8 mouse cellular contexts compared by ENCODE assay signal in genomic region chr6:147116579-147116978, GRCm38 (mm10). TPM values are rescaled to one million over a fixed set of nuclear protein-coding genes. Genes with fewer than 3 reads are reported as not detected.
DNase-seq lines count a peak whose midpoint lies in the region; ATAC-seq and TF ChIP-seq lines count a peak whose summit lies in the region.

No protein-coding gene starts in this region.

- POLR2A ChIA-PET in Patski (lab: Charles Lee) = no interaction called here

- H3K9ac ChIP-seq in hindbrain, postnatal 0 days (replicated peaks; ENCODE audit: low read length) = no peak overlapping the region

- in situ Hi-C loops in Patski (cut with MboI; ENCODE audit: low pct_unique_long_range_greater_than_20kb) = loop anchor here (10.0 kb wide), 1 partner anchor 118 kb away; no protein-coding TSS in a partner anchor

- no peaks in the 10 kb centered on the region for H3K27me3 ChIP-seq in Patski
- H3K27me3 ChIP-seq in hindbrain, postnatal 0 days (ENCODE audit: insufficient read depth, low read length) = no peaks in the 10 kb centered on the region
- no peaks in the 10 kb centered on the region for H3K27me3 ChIP-seq in megakaryocyte, embryonic 14.5 days (replicated peaks)

- H3K9me3 ChIP-seq in hindbrain, postnatal 0 days (ENCODE audit: low read length) = no peaks in the 10 kb centered on the region
- H3K9me3 ChIP-seq in megakaryocyte, embryonic 14.5 days = no peaks in the 10 kb centered on the region

- H3K36me3 ChIP-seq in hindbrain, postnatal 0 days (ENCODE audit: insufficient read depth, low read length) = no peaks in the 10 kb centered on the region
- H3K36me3 ChIP-seq in megakaryocyte, embryonic 14.5 days (replicated peaks; ENCODE audit: low read length) = peaks cover 23% of the 10 kb centered on the region

- no peak for DNase-seq in Patski (ENCODE audit: low read depth, low spot score)
- peak; percentile 56 for DNase-seq in cerebellum, adult 11-12 months
- peak; percentile 92 for DNase-seq in forelimb bud, embryonic 11.5 days (ENCODE audit: low read depth, low spot score)
- peak; percentile 90 for DNase-seq in hindbrain, postnatal 0 days (ENCODE audit: low spot score)
- peak; percentile 83 to 93 for DNase-seq in left cerebral cortex, adult 18-20 months (ENCODE audit: low spot score in 2 of 2)
- DNase-seq in right cerebral cortex, adult 2 months (ENCODE audit: low spot score in 2 of 2) = peak; percentile 88 to 93
- peak; percentile 80 for DNase-seq in urinary bladder, postnatal 25 days (ENCODE audit: low spot score)

- H3K4me1 ChIP-seq in hindbrain, postnatal 0 days (ENCODE audit: insufficient read depth, low read length) = no peaks in the 10 kb centered on the region
- peaks cover 40% of the 10 kb centered on the region for H3K4me1 ChIP-seq in megakaryocyte, embryonic 14.5 days

- H3K27ac ChIP-seq in hindbrain, postnatal 0 days = no peak overlapping the region

- peak; percentile 68 for ATAC-seq in Patski
- ATAC-seq in hindbrain, postnatal 0 days = peak; percentile 76

- CTCF ChIA-PET in Patski (lab: Charles Lee) = interaction anchor here (0.8 to 1.7 kb wide), 6 partner anchors 12 to 318 kb away, joined by 3 to 4 read pairs (median 3); no protein-coding TSS in a partner anchor

- WGBS in hindbrain, postnatal 0 days = 8% methylated on average over 10 of the region's 10 CpGs

- TF ChIP-seq CTCF in Patski (IDR thresholded peaks at IDR 0.05) = peak; percentile 74
- TF ChIP-seq CTCF in hindbrain, postnatal 0 days (IDR thresholded peaks at IDR 0.05; ENCODE audit: low read depth) = peak; percentile 88

- H3K4me3 ChIP-seq in hindbrain, postnatal 0 days (ENCODE audit: low read length) = no peak overlapping the region
- H3K4me3 ChIP-seq in megakaryocyte, embryonic 14.5 days (replicated peaks) = peak overlapping the region; percentile 38

- no peak overlapping the region for H3K4me2 ChIP-seq in hindbrain, postnatal 0 days (ENCODE audit: low read depth, low read length)

RNA-seq across cellular contexts. Expression of gene Klhl42, which starts 25.4 kb away (rescaled TPM):
- polyA plus RNA-seq in Patski (2021) = 9.8 TPM
- total RNA-seq in hindbrain, postnatal 0 days (2014; rRNA removed) = 29.7 and 31.7 TPM in 2 replicates
- 5.4 and 5.7 TPM in 2 replicates for polyA plus RNA-seq in hindbrain, postnatal 0 days (2015; fragmentation: Nextera tagmentation; extraction: Ambion mirVana)
- 10 to 100 TPM; 22.0 to 22.1 TPM for total RNA-seq in left cerebral cortex, adult 18-20 months (2021)
- polyA plus RNA-seq in megakaryocyte, embryonic 14.5 days (2012; ENCODE audit: insufficient read depth, low replicate concordance) = 1.7 and 2.7 TPM in 2 replicates

RNA-seq across cellular contexts. Expression of gene Mansc4, which starts 29.7 kb away (rescaled TPM):
- 0.63 TPM for polyA plus RNA-seq in Patski (2021)
- 0.40 and 1.7 TPM in 2 replicates for total RNA-seq in hindbrain, postnatal 0 days (2014; rRNA removed)
- 1.4 and 2.0 TPM in 2 replicates for polyA plus RNA-seq in hindbrain, postnatal 0 days (2015; fragmentation: Nextera tagmentation; extraction: Ambion mirVana)
- under 1 TPM in 1 of 2 experiments, not detected in 1; 0.33 TPM for total RNA-seq in left cerebral cortex, adult 18-20 months (2021)
- not detected in 2 replicates for polyA plus RNA-seq in megakaryocyte, embryonic 14.5 days (2012; ENCODE audit: insufficient read depth, low replicate concordance)
